Mouse (Mus musculus): Measurements from ENCODE around the gene Stk38. TPM values are rescaled to one million over a fixed set of nuclear protein-coding genes. Genes with fewer than 3 reads are reported as not detected.
A peak's percentile ranks its signal among the peaks of the same experiment; 100 is the strongest.

Gene Stk38
- polyA plus RNA-seq, 1 experiment, result 111 TPM

- no peak for TF ChIP-seq CTCF (IDR thresholded peaks at IDR 0.05; ENCODE audit: insufficient read depth, low read length)
- TF ChIP-seq POLR2A (IDR thresholded peaks at IDR 0.05; ENCODE audit: borderline replicate concordance, extremely low read depth, low read depth, low read length), result no peak
- 84% methylated on average over 6 of the region's 6 CpGs for WGBS
These were observed 22.7 kb upstream of the Stk38 start for GRCm38 (mm10) chr17:29030321-29031034.

GRCm38 (mm10) chr17:29026652-29027356, 19.0 kb upstream of the Stk38 start:
- DNase-seq, result no peak
- TF ChIP-seq CTCF (IDR thresholded peaks at IDR 0.05; ENCODE audit: insufficient read depth, low read length), result no peak
- no peak for TF ChIP-seq POLR2A (IDR thresholded peaks at IDR 0.05; ENCODE audit: borderline replicate concordance, extremely low read depth, low read depth, low read length)
- 70% methylated on average over 5 of the region's 5 CpGs for WGBS
- no peaks in the 10 kb centered on the region for H3K4me1 ChIP-seq (ENCODE audit: control insufficient read depth, insufficient read depth, low read length)
- H3K4me3 ChIP-seq (replicated peaks; ENCODE audit: extremely low read depth, low read depth, low read length), result no peak overlapping the region

More at GRCm38 (mm10) chr17:29030321-29031034, 22.7 kb upstream of the Stk38 start:
- DNase-seq, result no peak
- Histone ChIP-seq H3K4me1 (ENCODE audit: control insufficient read depth, insufficient read depth, low read length) (peaks cover 3% of the 10 kb centered on the region), H3K4me3 (replicated peaks; ENCODE audit: extremely low read depth, low read depth, low read length) (no peak overlapping the region)

- DNase-seq, result no peak
- WGBS, result 42% methylated on average over 10 of the region's 10 CpGs
- no peak for TF ChIP-seq POLR2A (IDR thresholded peaks at IDR 0.05; ENCODE audit: borderline replicate concordance, extremely low read depth, low read depth, low read length)
- TF ChIP-seq CTCF (IDR thresholded peaks at IDR 0.05; ENCODE audit: insufficient read depth, low read length), result no peak
- Histone ChIP-seq H3K4me3 (replicated peaks; ENCODE audit: extremely low read depth, low read depth, low read length) (no peak overlapping the region), H3K4me1 (ENCODE audit: control insufficient read depth, insufficient read depth, low read length) (no peaks in the 10 kb centered on the region)
These were observed 17.2 kb upstream of the Stk38 start for GRCm38 (mm10) chr17:29024896-29025565.

- no peak for DNase-seq
- Histone ChIP-seq H3K4me3 (replicated peaks; ENCODE audit: extremely low read depth, low read depth, low read length) (no peak overlapping the region), H3K4me1 (ENCODE audit: control insufficient read depth, insufficient read depth, low read length) (no peaks in the 10 kb centered on the region)
- 77% methylated on average over 22 of the region's 22 CpGs for WGBS
- no peak for TF ChIP-seq CTCF (IDR thresholded peaks at IDR 0.05; ENCODE audit: insufficient read depth, low read length)
These were observed 16.5 kb upstream of the Stk38 start for GRCm38 (mm10) chr17:29024047-29024892.

GRCm38 (mm10) chr17:29023346-29023745, 15.6 kb upstream of the Stk38 start:
- 92% methylated on average over 6 of the region's 6 CpGs for WGBS
- no peak for TF ChIP-seq POLR2A (IDR thresholded peaks at IDR 0.05; ENCODE audit: borderline replicate concordance, extremely low read depth, low read depth, low read length)
- no peak for TF ChIP-seq CTCF (IDR thresholded peaks at IDR 0.05; ENCODE audit: insufficient read depth, low read length)
- DNase-seq, result no peak
- Histone ChIP-seq H3K4me3 (replicated peaks; ENCODE audit: extremely low read depth, low read depth, low read length) (no peak overlapping the region), H3K4me1 (ENCODE audit: control insufficient read depth, insufficient read depth, low read length) (no peaks in the 10 kb centered on the region)

GRCm38 (mm10) chr17:29022230-29022819, 14.5 kb upstream of the Stk38 start:
- no peak overlapping the region for H3K4me3 ChIP-seq (replicated peaks; ENCODE audit: extremely low read depth, low read depth, low read length)
- TF ChIP-seq POLR2A (IDR thresholded peaks at IDR 0.05; ENCODE audit: borderline replicate concordance, extremely low read depth, low read depth, low read length) (no peak), CTCF (IDR thresholded peaks at IDR 0.05; ENCODE audit: insufficient read depth, low read length) (peak; percentile 73)
- DNase-seq, result no peak

GRCm38 (mm10) chr17:29020444-29020843, 12.6 kb upstream of the Stk38 start:
- DNase-seq, result no peak
- Histone ChIP-seq H3K4me3 (replicated peaks; ENCODE audit: extremely low read depth, low read depth, low read length) (no peak overlapping the region), H3K4me1 (ENCODE audit: control insufficient read depth, insufficient read depth, low read length) (peaks cover 2% of the 10 kb centered on the region; the same call in 1 of the 2 replicates)
- peak; percentile 41; the same call in 1 of the 2 replicates for TF ChIP-seq CTCF (IDR thresholded peaks at IDR 0.05; ENCODE audit: insufficient read depth, low read length)
- no peak for TF ChIP-seq POLR2A (IDR thresholded peaks at IDR 0.05; ENCODE audit: borderline replicate concordance, extremely low read depth, low read depth, low read length)

More at GRCm38 (mm10) chr17:29022230-29022819, 14.5 kb upstream of the Stk38 start:
- H3K4me1 ChIP-seq (ENCODE audit: control insufficient read depth, insufficient read depth, low read length), result no peaks in the 10 kb centered on the region
- WGBS, result 24% methylated on average over 15 of the region's 15 CpGs

- TF ChIP-seq CTCF (IDR thresholded peaks at IDR 0.05; ENCODE audit: insufficient read depth, low read length), result no peak
- TF ChIP-seq POLR2A (IDR thresholded peaks at IDR 0.05; ENCODE audit: borderline replicate concordance, extremely low read depth, low read depth, low read length), result no peak
- 68% methylated on average over 7 of the region's 7 CpGs for WGBS
- no peak for DNase-seq
- peaks cover 2% of the 10 kb centered on the region; the same call in 1 of the 2 replicates for H3K4me1 ChIP-seq (ENCODE audit: control insufficient read depth, insufficient read depth, low read length)
- H3K4me3 ChIP-seq (replicated peaks; ENCODE audit: extremely low read depth, low read depth, low read length), result no peak overlapping the region
These were observed 11.6 kb upstream of the Stk38 start for GRCm38 (mm10) chr17:29019391-29019790.
